Mouse (Mus musculus) adrenal gland (tissue): ENCODE data around the gene Aatk.

Experiments used
- intact Hi-C: fragments of 180-260 bp; cut with DNase I; formaldehyde crosslinking; loops from one replicate; pipeline ENCODE4 v1.15.1; 2025
- long read RNA-seq, 2 experiments: library from polyadenylated mRNA; unstranded; transcript quantifications; one replicate each; pipeline ENCODE4 v2.0.0; 2020; ENCODE audit warnings: borderline replicate concordance in 1 of 2; ENCODE audit not compliant: insufficient replicate concordance in 1 of 2

The Aatk gene
- long read RNA-seq, experiment 1, full-length matches to known transcripts = 1 of 2 reads
- long read RNA-seq, experiment 1, partial matches to known transcripts = 1 of 2 reads
- long read RNA-seq, experiment 1, other reads (novel, unspliced or antisense) = 0 of 2 reads
- long read RNA-seq, experiment 2, full-length matches to known transcripts = 1 of 1 reads
- long read RNA-seq, experiment 2, partial matches to known transcripts = 0 of 1 reads
- long read RNA-seq, experiment 2, other reads (novel, unspliced or antisense) = 0 of 1 reads

- intact Hi-C loops = no loop called here
Measured at GRCm38 (mm10) chr11:120046553-120047191, at the start of gene Aatk. TSS of gene Aatk (minus strand) at chr11:120047167.

- intact Hi-C loops = loop anchor here (5.0 to 10.0 kb wide), 2 partner anchors 61 to 148 kb away; partner anchors contain the start of gene Baiap2
Measured at GRCm38 (mm10) chr11:120092817-120093591, 46.0 kb upstream of the Aatk start.

- intact Hi-C loops = loop anchor here (5.0 to 10.0 kb wide), 2 partner anchors 58 to 146 kb away; partner anchors contain the start of gene Baiap2
Measured at GRCm38 (mm10) chr11:120090661-120091060, 43.7 kb upstream of the Aatk start.

- intact Hi-C loops = no loop called here
Measured at GRCm38 (mm10) chr11:120086702-120087152, 39.8 kb upstream of the Aatk start, which contains the start of gene Cep131. TSS of gene Cep131 (minus strand) at chr11:120086827.

- intact Hi-C loops = no loop called here
Measured at GRCm38 (mm10) chr11:120085891-120086627, 39.1 kb upstream of the Aatk start.

GRCm38 (mm10) chr11:120080282-120080681 lies 33.3 kb upstream of the Aatk start:
- intact Hi-C loops = no loop called here

GRCm38 (mm10) chr11:120076191-120076590 lies 29.2 kb upstream of the Aatk start:
- intact Hi-C loops = no loop called here

GRCm38 (mm10) chr11:120072986-120073647 lies 26.1 kb upstream of the Aatk start:
- intact Hi-C loops = no loop called here

- intact Hi-C loops = no loop called here
Measured at GRCm38 (mm10) chr11:120071731-120072320, 24.9 kb upstream of the Aatk start.

GRCm38 (mm10) chr11:120071065-120071464 lies 24.1 kb upstream of the Aatk start:
- intact Hi-C loops = no loop called here

- intact Hi-C loops = no loop called here
Measured at GRCm38 (mm10) chr11:120070286-120070930, 23.4 kb upstream of the Aatk start.

- intact Hi-C loops = no loop called here
Measured at GRCm38 (mm10) chr11:120069261-120069660, 22.3 kb upstream of the Aatk start.

GRCm38 (mm10) chr11:120067834-120068233 lies 20.9 kb upstream of the Aatk start:
- intact Hi-C loops = no loop called here

GRCm38 (mm10) chr11:120065291-120065690 lies 18.3 kb upstream of the Aatk start:
- intact Hi-C loops = no loop called here

GRCm38 (mm10) chr11:120064668-120065040 lies 17.7 kb upstream of the Aatk start:
- intact Hi-C loops = no loop called here

- intact Hi-C loops = no loop called here
Measured at GRCm38 (mm10) chr11:120064006-120064667, 17.2 kb upstream of the Aatk start.

- intact Hi-C loops = no loop called here
Measured at GRCm38 (mm10) chr11:120063326-120063725, 16.4 kb upstream of the Aatk start.

GRCm38 (mm10) chr11:120060634-120061033 lies 13.7 kb upstream of the Aatk start:
- intact Hi-C loops = no loop called here
